Mouse (Mus musculus) myocyte (in vitro differentiated cells): ENCODE measurements around the gene Hoxc5.
A peak's percentile ranks its signal among the peaks of the same experiment; 100 is the strongest.

ENCODE experiments used
- CEBPB ChIP-seq: IDR thresholded peaks from 2 replicates; pipeline ENCODE4 v1.6.1; 2011; ENCODE audit warnings: mild to moderate bottlenecking, moderate library complexity; ENCODE audit not compliant: poor library complexity, insufficient read depth, severe bottlenecking
- E2F4 ChIP-seq: IDR thresholded peaks from one replicate; pipeline ENCODE4 v1.6.1; 2011; ENCODE audit warnings: mild to moderate bottlenecking, control low read depth, moderate library complexity; ENCODE audit not compliant: insufficient read depth
- MAX ChIP-seq: IDR thresholded peaks from one replicate; pipeline ENCODE4 v1.6.1; 2011; ENCODE audit warnings: low read depth, mild to moderate bottlenecking, control low read depth
- MYOG ChIP-seq, 3 experiments: IDR thresholded peaks; one replicate each; pipeline ENCODE4 v1.6.1; 2011; ENCODE audit warnings: control low read depth in 2 of 3, low read depth in 2 of 3, mild to moderate bottlenecking in 2 of 3; ENCODE audit not compliant: insufficient read length in 2 of 3, control insufficient read depth in 1 of 3, insufficient read depth in 1 of 3
- POLR2A ChIP-seq: IDR thresholded peaks from one replicate; pipeline ENCODE4 v1.6.1; 2011; ENCODE audit warnings: low read depth, mild to moderate bottlenecking, control low read depth, moderate library complexity; ENCODE audit not compliant: insufficient read length
- POLR2AphosphoS2 ChIP-seq: IDR thresholded peaks from one replicate; pipeline ENCODE4 v1.6.1; 2011; ENCODE audit warnings: low read depth, control low read depth; ENCODE audit not compliant: insufficient read length
- REST ChIP-seq: IDR thresholded peaks from one replicate; pipeline ENCODE4 v1.6.1; 2011; ENCODE audit warnings: mild to moderate bottlenecking, control low read depth, moderate library complexity; ENCODE audit not compliant: insufficient read depth, insufficient read length
- TCF12 ChIP-seq: IDR thresholded peaks from one replicate; pipeline ENCODE4 v1.6.1; 2011; ENCODE audit warnings: mild to moderate bottlenecking, control low read depth; ENCODE audit not compliant: poor library complexity, insufficient read depth, severe bottlenecking
- USF1 ChIP-seq: IDR thresholded peaks from one replicate; pipeline ENCODE4 v1.6.1; 2011; ENCODE audit warnings: low read depth, mild to moderate bottlenecking, control low read depth, moderate library complexity

DNA sequence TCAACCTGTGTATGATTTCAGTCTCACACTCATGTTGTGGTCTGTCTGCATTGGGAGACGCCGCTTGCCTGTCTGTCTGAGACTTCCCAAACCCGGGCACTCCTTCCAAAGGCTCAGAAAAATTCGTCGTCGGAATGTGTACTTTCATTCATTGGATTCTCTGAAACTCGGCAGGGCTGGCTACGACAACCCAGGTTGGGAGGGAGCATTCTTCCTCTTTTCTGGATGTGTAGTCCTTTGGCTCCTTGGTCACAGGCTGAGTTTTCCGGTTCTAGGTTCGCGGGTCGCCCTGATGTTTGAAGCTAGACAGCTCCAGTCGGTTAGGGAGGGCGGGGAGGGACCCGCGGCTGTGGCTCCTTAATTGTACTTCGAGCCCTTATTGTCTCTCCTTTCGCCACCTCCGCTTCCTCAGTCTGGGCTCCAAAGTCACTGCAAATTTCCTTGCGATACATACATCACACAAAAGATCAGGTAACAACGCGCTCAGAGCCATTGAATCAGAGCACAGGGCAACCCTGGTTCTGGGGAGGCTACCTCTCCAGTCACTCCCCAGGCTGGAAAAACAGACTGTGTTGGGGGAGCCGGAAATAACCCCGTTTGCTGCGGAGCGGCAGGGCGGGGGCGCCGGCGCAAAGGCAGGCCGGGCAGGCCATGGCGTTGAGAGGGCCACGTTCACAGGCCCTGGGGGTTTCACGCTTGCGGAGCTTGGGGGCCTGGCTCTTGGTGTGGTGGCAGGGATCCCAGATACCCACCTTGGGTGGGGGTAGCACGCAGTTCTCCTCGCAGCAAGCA, 9.6 kb downstream of the Hoxc5 start:
- TF ChIP-seq POLR2A (peak; percentile 63), E2F4 (no peak), USF1 (no peak), MYOG (IDR thresholded peaks at IDR 0.05; ENCODE audit: control insufficient read depth in 1 of 3, insufficient read depth in 1 of 3, insufficient read length in 2 of 3, low read depth in 2 of 3) (no peak), CEBPB (no peak), TCF12 (no peak), POLR2AphosphoS2 (peak; percentile 71), MAX (no peak), REST (no peak)
